ENCODE assay signal across 10 mouse cellular contexts in genomic region chr8:3439510-3439909, GRCm38 (mm10). TPM values are rescaled to one million over a fixed set of nuclear protein-coding genes. Genes with fewer than 3 reads are reported as not detected.
DNase-seq lines count a peak whose midpoint lies in the region; TF ChIP-seq lines count a peak whose summit lies in the region.
"Had no signal": no experiment of that assay in that cellular context is flagged by ENCODE, and none has a peak within 500 bp of the region (broad histone marks: within the 10 kb centered on the region; RNA-seq: fewer than 3 reads in every experiment).

No protein-coding gene starts in this region.

- H3K27ac ChIP-seq in kidney, adult 2 months (ENCODE audit: insufficient read depth, low read depth, low read length), result no peak overlapping the region
- H3K27ac ChIP-seq: limb, embryonic 13.5 days had no signal

- TF ChIP-seq CTCF in kidney, adult 2 months (conservative IDR thresholded peaks at IDR 0.05; ENCODE audit: insufficient read depth, insufficient read length, low read depth, low read length), result peak; percentile 47
- TF ChIP-seq CTCF in brain, embryonic 14.5 days (IDR thresholded peaks at IDR 0.05; ENCODE audit: borderline replicate concordance, extremely low read depth, insufficient read depth, insufficient read length), result peak; percentile 48

- no peaks in the 10 kb centered on the region for H3K4me1 ChIP-seq in kidney, adult 2 months (ENCODE audit: control insufficient read depth, insufficient read depth, low read length)
- H3K4me1 ChIP-seq: limb, embryonic 13.5 days had no signal

- 85% methylated on average over 12 of the region's 12 CpGs for WGBS in kidney, adult 2 months

- H3K27me3 ChIP-seq in kidney, adult 2 months (replicated peaks; ENCODE audit: control insufficient read depth, insufficient read depth, low read length), result no peaks in the 10 kb centered on the region
- H3K27me3 ChIP-seq: limb, embryonic 13.5 days had no signal

- no peak for TF ChIP-seq POLR2A in kidney, adult 2 months (IDR thresholded peaks at IDR 0.05; ENCODE audit: low read depth, low read length)
- TF ChIP-seq POLR2A in brain, embryonic 14.5 days (IDR thresholded peaks at IDR 0.05; ENCODE audit: borderline replicate concordance, extremely low read depth, insufficient read depth, insufficient read length, poor library complexity, severe bottlenecking), result no peak

- no peak overlapping the region for H3K4me3 ChIP-seq in kidney, adult 2 months (ENCODE audit: insufficient read depth, low read depth, low read length)
- H3K4me3 ChIP-seq: limb, embryonic 13.5 days had no signal

- no peak for DNase-seq in kidney, adult 2 months
- DNase-seq in kidney, postnatal 25 days, result no peak
- DNase-seq in thymus, postnatal 0 days (ENCODE audit: low spot score), result peak; percentile 10
- DNase-seq in thymus, postnatal 36 days, result no peak
- DNase-seq in brain, embryonic 14.5 days (ENCODE audit: low read depth), result no peak
- DNase-seq in yolk sac, embryonic 10.5 days (ENCODE audit: low spot score), result no peak
- no peak for DNase-seq in neural tube, embryonic 10.5 days (ENCODE audit: extremely low spot score, low spot score)
- DNase-seq: gastrocnemius, postnatal 36 days had no signal

- H3K36me3 ChIP-seq in kidney, adult 2 months (ENCODE audit: control insufficient read depth, insufficient read depth, low read length), result peaks cover 8% of the 10 kb centered on the region

RNA-seq across cellular contexts. Expression of gene Pex11g, which starts 28.0 kb away (rescaled TPM):
- 15.1 and 15.5 TPM in 2 replicates for polyA plus RNA-seq in kidney, adult 2 months (2012; rRNA removed)
- 2.6 and 3.0 TPM in 2 replicates for polyA plus RNA-seq in thymus, postnatal 0 days (2015; fragmentation: Nextera tagmentation; extraction: Ambion mirVana)
- 4.3 and 4.9 TPM in 2 replicates for polyA plus RNA-seq in brain, embryonic 14.5 days (2012; rRNA removed)

RNA-seq across cellular contexts. Expression of gene Tex45, which starts 31.2 kb away (rescaled TPM):
- polyA plus RNA-seq in kidney, adult 2 months (2012; rRNA removed), result 0.05 and 0.11 TPM in 2 replicates
- polyA plus RNA-seq in thymus, postnatal 0 days (2015; fragmentation: Nextera tagmentation; extraction: Ambion mirVana), result 0.10 TPM in 1 of 2 replicates, not detected in the other
- 0.37 and 0.49 TPM in 2 replicates for polyA plus RNA-seq in brain, embryonic 14.5 days (2012; rRNA removed)
- polyA plus RNA-seq: inflammation-experienced regulatory T-cells, adult 6 months; limb, embryonic 13.5 days had no signal

RNA-seq across cellular contexts. Expression of gene Arhgef18, which starts 46.7 kb away (rescaled TPM):
- 37.9 and 38.9 TPM in 2 replicates for polyA plus RNA-seq in kidney, adult 2 months (2012; rRNA removed)
- polyA plus RNA-seq in thymus, postnatal 0 days (2015; fragmentation: Nextera tagmentation; extraction: Ambion mirVana), result 7.3 and 9.2 TPM in 2 replicates
- polyA plus RNA-seq in brain, embryonic 14.5 days (2012; rRNA removed), result 32.1 and 37.0 TPM in 2 replicates

RNA-seq across cellular contexts. Expression of gene Zfp358, which starts 53.4 kb away (rescaled TPM):
- polyA plus RNA-seq in kidney, adult 2 months (2012; rRNA removed), result 43.2 and 58.6 TPM in 2 replicates
- 21.4 and 23.0 TPM in 2 replicates for polyA plus RNA-seq in thymus, postnatal 0 days (2015; fragmentation: Nextera tagmentation; extraction: Ambion mirVana)
- 154 and 176 TPM in 2 replicates for polyA plus RNA-seq in brain, embryonic 14.5 days (2012; rRNA removed)
